20 mouse cellular contexts compared by ENCODE assay signal in genomic region chr7:130731792-130732191, GRCm38 (mm10). TPM values are rescaled to one million over a fixed set of nuclear protein-coding genes. Genes with fewer than 3 reads are reported as not detected.
DNase-seq lines count a peak whose midpoint lies in the region; ATAC-seq and TF ChIP-seq lines count a peak whose summit lies in the region.
"Had no signal": no experiment of that assay in that cellular context is flagged by ENCODE, and none has a peak within 500 bp of the region (broad histone marks: within the 10 kb centered on the region; RNA-seq: fewer than 3 reads in every experiment).

No protein-coding gene starts in this region.

- no peak for ATAC-seq in hindbrain, embryonic 15.5 days (ENCODE audit: low FRiP score, low read depth)
- no peak for ATAC-seq in hindbrain, embryonic 11.5 days (ENCODE audit: low FRiP score)
- no peak for ATAC-seq in midbrain, embryonic 14.5 days (ENCODE audit: low FRiP score, low TSS enrichment)
- no peak for ATAC-seq in midbrain, embryonic 11.5 days (ENCODE audit: low FRiP score)
- ATAC-seq in forebrain, embryonic 15.5 days (replicated peaks): no peak; the same call in 1 of the 2 replicates
- ATAC-seq: activated CD4-positive, CD25-positive, alpha-beta regulatory T cell, adult 4 months; inflammation-experienced regulatory T-cells, adult 6 months; Patski had no signal

- TF ChIP-seq POLR2A in olfactory bulb, adult 2 months (IDR thresholded peaks at IDR 0.05; ENCODE audit: insufficient read depth, low read depth, low read length): no peak

- no peaks in the 10 kb centered on the region for H3K27me3 ChIP-seq in hindbrain, embryonic 15.5 days
- no peaks in the 10 kb centered on the region for H3K27me3 ChIP-seq in hindbrain, embryonic 11.5 days (ENCODE audit: control insufficient read depth, insufficient read depth, low read length)
- no peaks in the 10 kb centered on the region for H3K27me3 ChIP-seq in midbrain, embryonic 14.5 days (ENCODE audit: control insufficient read depth, insufficient read depth, low read length)
- H3K27me3 ChIP-seq in midbrain, embryonic 11.5 days (ENCODE audit: control insufficient read depth, insufficient read depth, low read length): no peaks in the 10 kb centered on the region
- no peaks in the 10 kb centered on the region for H3K27me3 ChIP-seq in forebrain, embryonic 15.5 days
- H3K27me3 ChIP-seq: Patski had no signal

- no peaks in the 10 kb centered on the region for H3K9me3 ChIP-seq in hindbrain, embryonic 15.5 days
- no peaks in the 10 kb centered on the region for H3K9me3 ChIP-seq in hindbrain, embryonic 11.5 days (ENCODE audit: control insufficient read depth, low read length)
- H3K9me3 ChIP-seq in midbrain, embryonic 14.5 days (ENCODE audit: control insufficient read depth, low read length): no peaks in the 10 kb centered on the region
- H3K9me3 ChIP-seq in midbrain, embryonic 11.5 days (ENCODE audit: control insufficient read depth, low read length): no peaks in the 10 kb centered on the region
- H3K9me3 ChIP-seq in forebrain, embryonic 15.5 days: no peaks in the 10 kb centered on the region

- TF ChIP-seq CTCF in olfactory bulb, adult 2 months (IDR thresholded peaks at IDR 0.05; ENCODE audit: insufficient read depth, low read depth, low read length): no peak

- H3K4me3 ChIP-seq in hindbrain, embryonic 15.5 days: no peak overlapping the region
- no peak overlapping the region for H3K4me3 ChIP-seq in hindbrain, embryonic 11.5 days (ENCODE audit: low read depth, low read length)
- no peak overlapping the region for H3K4me3 ChIP-seq in midbrain, embryonic 14.5 days (replicated peaks; ENCODE audit: low read depth, low read length)
- H3K4me3 ChIP-seq in midbrain, embryonic 11.5 days (ENCODE audit: low read depth, low read length): no peak overlapping the region
- H3K4me3 ChIP-seq in forebrain, embryonic 15.5 days: no peak overlapping the region
- no peak overlapping the region for H3K4me3 ChIP-seq in olfactory bulb, adult 2 months (ENCODE audit: insufficient read depth, low read depth, low read length)

- 60% methylated on average over 7 of the region's 7 CpGs for WGBS in hindbrain, embryonic 15.5 days
- 75% methylated on average over 7 of the region's 7 CpGs for WGBS in hindbrain, embryonic 11.5 days
- 75% methylated on average over 7 of the region's 7 CpGs for WGBS in midbrain, embryonic 14.5 days
- 75% methylated on average over 7 of the region's 7 CpGs for WGBS in midbrain, embryonic 11.5 days
- WGBS in forebrain, embryonic 15.5 days: 56% methylated on average over 7 of the region's 7 CpGs
- WGBS in olfactory bulb, adult 2 months: 52% methylated on average over 7 of the region's 7 CpGs

- peaks cover 28% of the 10 kb centered on the region for H3K4me1 ChIP-seq in hindbrain, embryonic 15.5 days (replicated peaks)
- H3K4me1 ChIP-seq in hindbrain, embryonic 11.5 days (replicated peaks; ENCODE audit: control insufficient read depth, insufficient read depth, low read length): no peaks in the 10 kb centered on the region
- 0 out of 2 replicates have a peak, but pooled peaks cover 9% of the 10 kb centered on the region for H3K4me1 ChIP-seq in midbrain, embryonic 14.5 days (ENCODE audit: control insufficient read depth, insufficient read depth, low read length)
- H3K4me1 ChIP-seq in midbrain, embryonic 11.5 days (ENCODE audit: control insufficient read depth, insufficient read depth, low read length): no peaks in the 10 kb centered on the region
- H3K4me1 ChIP-seq in forebrain, embryonic 15.5 days: peaks cover 26% of the 10 kb centered on the region
- peaks cover 26% of the 10 kb centered on the region for H3K4me1 ChIP-seq in olfactory bulb, adult 2 months (ENCODE audit: control insufficient read depth, insufficient read depth, low read length)

- H3K36me3 ChIP-seq in hindbrain, embryonic 15.5 days: peaks cover 52% of the 10 kb centered on the region
- H3K36me3 ChIP-seq in hindbrain, embryonic 11.5 days (ENCODE audit: control insufficient read depth, insufficient read depth, low read length): peaks cover 7% of the 10 kb centered on the region; the same call in 1 of the 2 replicates
- peaks cover 71% of the 10 kb centered on the region for H3K36me3 ChIP-seq in midbrain, embryonic 14.5 days (ENCODE audit: control insufficient read depth, insufficient read depth, low read length)
- peaks cover 22% of the 10 kb centered on the region for H3K36me3 ChIP-seq in midbrain, embryonic 11.5 days (ENCODE audit: control insufficient read depth, insufficient read depth, low read length)
- H3K36me3 ChIP-seq in forebrain, embryonic 15.5 days: peaks cover 45% of the 10 kb centered on the region

- DNase-seq in hindbrain, embryonic 11.5 days (ENCODE audit: low spot score): no peak
- no peak for DNase-seq in midbrain, embryonic 14.5 days
- no peak for DNase-seq in midbrain, embryonic 11.5 days (ENCODE audit: low spot score, missing footprints)
- DNase-seq in frontal cortex, adult 2 months (ENCODE audit: extremely low spot score in 1 of 2, low spot score in 1 of 2): no peak
- DNase-seq: adrenal gland, postnatal 14 days; cerebellum, adult 9-10 months; gastrocnemius, postnatal 36 days; heart, postnatal 10 days; kidney, adult 9 months; kidney, postnatal 4 days; lung, adult 2 months; right cerebral cortex, postnatal 25 days had no signal

- H3K27ac ChIP-seq in hindbrain, embryonic 15.5 days (replicated peaks): peak overlapping the region; percentile 63; the same call in 1 of the 2 replicates
- no peak overlapping the region for H3K27ac ChIP-seq in hindbrain, embryonic 11.5 days (ENCODE audit: low read depth, low read length)
- peak overlapping the region; percentile 41; the same call in 1 of the 2 replicates for H3K27ac ChIP-seq in midbrain, embryonic 14.5 days (replicated peaks; ENCODE audit: low read depth, low read length)
- no peak overlapping the region for H3K27ac ChIP-seq in midbrain, embryonic 11.5 days (ENCODE audit: low read depth, low read length)
- H3K27ac ChIP-seq in forebrain, embryonic 15.5 days (replicated peaks): peak overlapping the region; percentile 61
- peak overlapping the region; percentile 16; the same call in 1 of the 2 replicates for H3K27ac ChIP-seq in olfactory bulb, adult 2 months (ENCODE audit: insufficient read depth, low read depth, low read length)

- H3K9ac ChIP-seq in hindbrain, embryonic 15.5 days: no peak overlapping the region
- no peak overlapping the region for H3K9ac ChIP-seq in hindbrain, embryonic 11.5 days (ENCODE audit: low read depth, low read length)
- no peak overlapping the region for H3K9ac ChIP-seq in midbrain, embryonic 14.5 days (replicated peaks; ENCODE audit: low read length)
- no peak overlapping the region for H3K9ac ChIP-seq in midbrain, embryonic 11.5 days (ENCODE audit: low read length)
- H3K9ac ChIP-seq in forebrain, embryonic 15.5 days (replicated peaks): no peak overlapping the region

- H3K4me2 ChIP-seq in hindbrain, embryonic 15.5 days: no peak overlapping the region
- H3K4me2 ChIP-seq in hindbrain, embryonic 11.5 days (replicated peaks; ENCODE audit: low read depth, low read length): no peak overlapping the region
- H3K4me2 ChIP-seq in midbrain, embryonic 14.5 days (ENCODE audit: low read length): no peak overlapping the region
- H3K4me2 ChIP-seq in midbrain, embryonic 11.5 days: no peak overlapping the region
- H3K4me2 ChIP-seq in forebrain, embryonic 15.5 days (replicated peaks): no peak overlapping the region
- H3K4me2 ChIP-seq: liver, embryonic 11.5 days had no signal

RNA-seq across cellular contexts. Expression of gene Btbd16, which starts 42.1 kb away (rescaled TPM):
- 0.09 TPM in 1 of 2 replicates, not detected in the other for polyA plus RNA-seq in hindbrain, embryonic 15.5 days (2015; fragmentation: Nextera tagmentation; extraction: Ambion mirVana)
- polyA plus RNA-seq in hindbrain, embryonic 11.5 days (2014; fragmentation: Nextera tagmentation; extraction: Ambion mirVana): 0.08 TPM in 1 of 2 replicates, not detected in the other
- polyA plus RNA-seq in midbrain, embryonic 14.5 days (2014; fragmentation: Nextera tagmentation; extraction: Ambion mirVana): not detected in 2 replicates
- polyA plus RNA-seq in midbrain, embryonic 11.5 days (2014; fragmentation: Nextera tagmentation; extraction: Ambion mirVana): not detected in 2 replicates
- not detected in 2 replicates for polyA plus RNA-seq in forebrain, embryonic 15.5 days (2015; fragmentation: Nextera tagmentation; extraction: Ambion mirVana)
- not detected in 2 replicates for polyA plus RNA-seq in olfactory bulb, adult 2 months (2012; ENCODE audit: insufficient read depth, insufficient read length, low replicate concordance, missing spikeins)
- 0.50 and 0.62 TPM in 2 replicates for polyA plus RNA-seq in frontal cortex, adult 2 months (2012; rRNA removed)
- polyA plus RNA-seq: C2C12; liver, embryonic 11.5 days; lung, adult 2 months had no signal

Comparison
In these comparisons a context has a peak if more than half of its experiments do, and no peak if none do; other contexts are left out.
1. H3K27ac ChIP-seq: peak in hindbrain, embryonic 15.5 days (single experiment), midbrain, embryonic 14.5 days (single experiment), forebrain, embryonic 15.5 days (single experiment) and olfactory bulb, adult 2 months (single experiment); none in hindbrain, embryonic 11.5 days (single experiment) and midbrain, embryonic 11.5 days (single experiment).